ENCODE assay signal across 8 mouse cellular contexts in genomic region chr13:4771120-4772075, GRCm38 (mm10).
DNase-seq lines count a peak whose midpoint lies in the region; ATAC-seq lines count a peak whose summit lies in the region.

No protein-coding gene starts in this region.

- 0 out of 2 replicates have a peak overlapping the region, but pooled peaks have one; percentile 5 for H3K4me2 ChIP-seq in embryonic facial prominence, embryonic 12.5 days (replicated peaks)

- H3K9me3 ChIP-seq in embryonic facial prominence, embryonic 12.5 days, result no peaks in the 10 kb centered on the region

- intact Hi-C loops in left cerebral cortex, postnatal 36 days (cut with DNase I), result loop anchor here (5.0 to 10.0 kb wide), 4 partner anchors 104 to 1703 kb away; partner anchors contain the start of gene Klf6

- 13% methylated on average over 12 of the region's 12 CpGs for WGBS in embryonic facial prominence, embryonic 12.5 days

- H3K4me3 ChIP-seq in embryonic facial prominence, embryonic 12.5 days, result no peak overlapping the region

- DNase-seq in thymus, postnatal 0 days (ENCODE audit: low spot score), result peak; percentile 19
- DNase-seq in thymus, postnatal 10 days (ENCODE audit: low spot score in 2 of 2), result no peak
- peak; percentile 91 to 97 for DNase-seq in heart, adult 18-20 months
- DNase-seq in kidney, adult 11 months, result peak; percentile 85
- peak; percentile 69 to 77 for DNase-seq in left cerebral cortex, postnatal 36 days (ENCODE audit: low spot score in 2 of 2)
- DNase-seq in mesoderm, embryonic 11.5 days (ENCODE audit: low read depth, low spot score), result peak; percentile 90
- DNase-seq in skeletal muscle tissue, adult 2 months (ENCODE audit: low read depth, low spot score), result peak; percentile 98

- no peaks in the 10 kb centered on the region for H3K36me3 ChIP-seq in embryonic facial prominence, embryonic 12.5 days

- H3K4me1 ChIP-seq in embryonic facial prominence, embryonic 12.5 days, result peaks cover 7% of the 10 kb centered on the region; the same call in 1 of the 2 replicates

- ATAC-seq in embryonic facial prominence, embryonic 12.5 days (ENCODE audit: insufficient number of reproducible peaks, insufficient read depth, low FRiP score, low TSS enrichment), result peak; percentile 100

- peak overlapping the region; percentile 77 for H3K27ac ChIP-seq in embryonic facial prominence, embryonic 12.5 days

- H3K9ac ChIP-seq in embryonic facial prominence, embryonic 12.5 days, result no peak overlapping the region

- H3K27me3 ChIP-seq in embryonic facial prominence, embryonic 12.5 days, result no peaks in the 10 kb centered on the region

Comparison
In these comparisons a context has a peak if more than half of its experiments do, and no peak if none do; other contexts are left out.
1. DNase-seq: peak in thymus, postnatal 0 days (single experiment), heart, adult 18-20 months (2 of 2), kidney, adult 11 months (single experiment), left cerebral cortex, postnatal 36 days (2 of 2), mesoderm, embryonic 11.5 days (single experiment) and skeletal muscle tissue, adult 2 months (single experiment); none in thymus, postnatal 10 days (0 of 2).